In genomic region chrX:153231240-153231639, GRCm38 (mm10) we compare ENCODE assay signal across 23 mouse cellular contexts. TPM values are rescaled to one million over a fixed set of nuclear protein-coding genes. Genes with fewer than 3 reads are reported as not detected.
"Had no signal": no experiment of that assay in that cellular context is flagged by ENCODE, and none has a peak within 500 bp of the region (broad histone marks: within the 10 kb centered on the region; RNA-seq: fewer than 3 reads in every experiment).

No protein-coding gene starts in this region.

- H3K9me3 ChIP-seq: heart, embryonic 10.5 days; heart, embryonic 12.5 days; hindbrain, embryonic 13.5 days; hindbrain, embryonic 15.5 days; kidney, embryonic 15.5 days; limb, embryonic 13.5 days; limb, embryonic 15.5 days; liver, embryonic 12.5 days had no signal

- DNase-seq: gastrocnemius, postnatal 14 days; gastrocnemius, postnatal 36 days; heart, adult 18-20 months; heart, postnatal 10 days; heart, postnatal 4 days; kidney, adult 11 months; kidney, adult 2 months; kidney, adult 9 months; kidney, postnatal 36 days; left cerebral cortex, postnatal 4 days had no signal

- ATAC-seq: hindbrain, postnatal 0 days; intestine, embryonic 16.5 days; liver, embryonic 12.5 days had no signal

- H3K4me3 ChIP-seq: heart, embryonic 10.5 days; heart, embryonic 12.5 days; hindbrain, embryonic 13.5 days; hindbrain, embryonic 15.5 days; kidney, embryonic 15.5 days; layer of hippocampus, adult 2 months; limb, embryonic 13.5 days; limb, embryonic 15.5 days; liver, embryonic 12.5 days had no signal

- H3K27ac ChIP-seq: heart, embryonic 10.5 days; hindbrain, embryonic 13.5 days; hindbrain, embryonic 15.5 days; hindbrain, postnatal 0 days; kidney, embryonic 15.5 days; kidney, postnatal 0 days; layer of hippocampus, adult 2 months; limb, embryonic 13.5 days; limb, embryonic 15.5 days; liver, embryonic 12.5 days had no signal

- H3K4me1 ChIP-seq: heart, embryonic 10.5 days; heart, embryonic 12.5 days; hindbrain, embryonic 13.5 days; hindbrain, embryonic 15.5 days; kidney, embryonic 15.5 days; limb, embryonic 13.5 days; limb, embryonic 15.5 days; liver, embryonic 12.5 days had no signal

- H3K9ac ChIP-seq: heart, embryonic 12.5 days; hindbrain, embryonic 13.5 days; hindbrain, embryonic 15.5 days; kidney, embryonic 15.5 days; limb, embryonic 13.5 days; limb, embryonic 15.5 days; liver, embryonic 12.5 days had no signal

- H3K4me2 ChIP-seq: heart, embryonic 12.5 days; hindbrain, embryonic 13.5 days; hindbrain, embryonic 15.5 days; kidney, embryonic 15.5 days; limb, embryonic 13.5 days; limb, embryonic 15.5 days; liver, embryonic 12.5 days had no signal

- H3K36me3 ChIP-seq: heart, embryonic 10.5 days; heart, embryonic 12.5 days; hindbrain, embryonic 13.5 days; hindbrain, embryonic 15.5 days; kidney, embryonic 15.5 days; limb, embryonic 13.5 days; limb, embryonic 15.5 days; liver, embryonic 12.5 days had no signal

- H3K27me3 ChIP-seq: heart, embryonic 12.5 days; hindbrain, embryonic 15.5 days; limb, embryonic 15.5 days; liver, embryonic 12.5 days had no signal

RNA-seq across cellular contexts. Expression of gene Klf8, which starts 6.0 kb away (rescaled TPM):
- polyA plus RNA-seq: liver, adult 2 months had no signal
